Mouse (Mus musculus): ENCODE measurements around the gene Man2a2.

DNA sequence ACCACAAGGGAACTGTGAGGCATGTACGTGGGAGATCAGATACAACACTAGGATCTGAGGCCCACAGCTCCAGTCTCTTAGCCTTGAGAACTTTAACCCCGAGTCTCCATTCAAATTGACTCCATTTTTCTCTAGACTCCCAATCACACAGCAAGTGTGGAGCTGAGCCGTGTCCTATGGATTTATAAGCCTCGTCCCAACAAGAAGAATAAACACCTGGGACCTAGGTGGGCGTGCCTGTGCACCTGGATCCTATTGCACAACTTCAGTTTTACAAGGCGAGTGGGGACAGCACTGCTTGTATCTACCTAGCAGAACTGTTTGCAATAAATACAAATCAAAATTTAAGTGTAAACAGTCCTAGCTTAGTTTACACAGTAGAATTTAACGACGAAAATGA, 47.8 kb downstream of the Man2a2 start:
- TF ChIP-seq POLR2A (IDR thresholded peaks at IDR 0.05; ENCODE audit: borderline replicate concordance, extremely low read depth, low read depth, low read length) (no peak), CTCF (IDR thresholded peaks at IDR 0.05; ENCODE audit: insufficient read depth, low read length) (no peak)
